Mouse (Mus musculus): ENCODE results near the gene Lsm12.

Lsm12 gene

GRCm38 (mm10) chr11:102217876-102218430, 32.9 kb upstream of the Lsm12 start:
- in situ Hi-C loops (cut with MboI; ENCODE audit: unreplicated experiment in 2 of 2), result no loop called here

- in situ Hi-C loops (cut with MboI; ENCODE audit: unreplicated experiment in 2 of 2), result no loop called here
Observed at GRCm38 (mm10) chr11:102217396-102217795, 32.3 kb upstream of the Lsm12 start.

DNA sequence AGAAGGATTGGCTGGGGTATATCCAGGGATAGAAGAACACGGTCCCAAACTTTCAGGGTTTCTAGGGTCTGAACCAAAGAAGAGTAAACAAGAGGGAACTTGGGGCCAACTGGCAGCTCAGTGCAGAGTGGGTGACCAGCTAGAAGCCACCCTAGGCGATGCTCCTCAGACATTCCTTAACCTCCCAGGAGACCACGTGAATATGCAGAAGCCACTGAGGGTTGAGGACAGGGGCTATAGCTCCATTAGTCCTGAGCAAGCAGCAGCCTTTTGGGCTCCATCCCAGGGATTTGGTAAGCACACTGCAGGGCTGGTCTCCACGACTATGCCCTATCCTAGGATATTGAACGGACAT, 31.8 kb upstream of the Lsm12 start:
- in situ Hi-C loops (cut with MboI; ENCODE audit: unreplicated experiment in 2 of 2), result no loop called here

- in situ Hi-C loops (cut with MboI; ENCODE audit: unreplicated experiment in 2 of 2), result no loop called here
Observed at GRCm38 (mm10) chr11:102216056-102216885, 31.2 kb upstream of the Lsm12 start.

GRCm38 (mm10) chr11:102215511-102215910, 30.4 kb upstream of the Lsm12 start:
- in situ Hi-C loops (cut with MboI; ENCODE audit: unreplicated experiment in 2 of 2), result no loop called here

- in situ Hi-C loops (cut with MboI; ENCODE audit: unreplicated experiment in 2 of 2), result no loop called here
Observed at GRCm38 (mm10) chr11:102214430-102215156, 29.5 kb upstream of the Lsm12 start.

- in situ Hi-C loops (cut with MboI; ENCODE audit: unreplicated experiment in 2 of 2), result no loop called here
Observed at GRCm38 (mm10) chr11:102211936-102212341, 26.8 kb upstream of the Lsm12 start.

DNA sequence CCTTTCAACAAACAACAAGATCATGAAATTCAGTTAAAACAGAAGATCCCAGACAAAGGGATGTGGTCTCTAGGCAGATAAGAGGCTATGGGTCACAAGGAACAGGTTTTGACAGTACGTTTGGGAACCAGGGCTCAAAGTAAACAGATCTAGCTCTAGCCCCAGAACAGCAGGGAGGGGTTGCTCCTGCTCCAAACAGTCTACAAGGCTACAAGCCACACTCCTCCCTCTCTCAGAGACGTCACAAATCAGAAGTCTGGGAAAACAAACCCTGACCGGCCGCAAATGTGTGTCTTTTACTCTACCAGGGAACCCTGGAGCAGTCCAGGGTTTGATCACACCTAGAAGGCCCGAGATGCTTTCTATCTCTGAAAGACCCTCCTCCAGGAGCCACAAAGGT, 25.9 kb upstream of the Lsm12 start:
- in situ Hi-C loops (cut with MboI; ENCODE audit: unreplicated experiment in 2 of 2), result no loop called here

DNA sequence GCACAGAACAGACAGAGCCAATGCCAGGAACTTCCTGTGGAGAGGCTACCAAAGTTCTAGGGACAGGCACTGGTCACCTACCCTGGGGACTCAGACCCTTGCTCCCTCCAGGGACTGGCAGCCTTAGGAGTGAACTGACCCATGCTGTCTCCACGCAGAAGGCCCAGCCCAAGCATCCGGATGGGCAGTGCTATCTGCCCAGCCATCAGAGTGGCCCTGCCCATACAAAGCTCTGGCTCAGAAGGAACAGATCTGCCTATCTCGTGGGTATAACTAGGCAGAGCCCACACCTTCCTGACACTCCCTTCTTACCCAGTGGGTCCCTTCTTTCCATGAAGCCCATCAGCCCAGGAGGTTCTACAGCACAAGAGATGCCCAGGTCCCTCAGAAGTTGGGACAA, 25.1 kb upstream of the Lsm12 start:
- in situ Hi-C loops (cut with MboI; ENCODE audit: unreplicated experiment in 2 of 2), result no loop called here

DNA sequence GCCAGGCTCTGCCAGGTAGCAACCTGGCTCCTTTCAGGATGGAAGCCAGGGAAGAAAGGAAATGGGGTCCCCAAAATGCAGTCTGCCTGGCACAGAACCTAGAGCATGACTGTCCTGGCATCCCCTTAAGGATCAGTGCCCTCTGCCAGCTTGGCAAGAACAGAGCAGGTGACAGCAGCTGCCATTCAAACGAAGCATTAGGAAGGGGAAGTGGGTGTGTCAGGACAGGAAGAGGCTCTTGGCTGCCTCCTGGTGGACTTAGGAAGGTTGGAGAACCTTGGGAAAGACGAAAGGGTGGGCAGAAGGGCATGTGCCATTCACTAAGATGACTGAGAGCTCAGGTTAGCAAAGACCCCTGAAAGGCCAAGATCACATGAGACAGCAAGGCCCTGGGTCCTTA, 24.6 kb upstream of the Lsm12 start:
- in situ Hi-C loops (cut with MboI; ENCODE audit: unreplicated experiment in 2 of 2), result no loop called here

DNA sequence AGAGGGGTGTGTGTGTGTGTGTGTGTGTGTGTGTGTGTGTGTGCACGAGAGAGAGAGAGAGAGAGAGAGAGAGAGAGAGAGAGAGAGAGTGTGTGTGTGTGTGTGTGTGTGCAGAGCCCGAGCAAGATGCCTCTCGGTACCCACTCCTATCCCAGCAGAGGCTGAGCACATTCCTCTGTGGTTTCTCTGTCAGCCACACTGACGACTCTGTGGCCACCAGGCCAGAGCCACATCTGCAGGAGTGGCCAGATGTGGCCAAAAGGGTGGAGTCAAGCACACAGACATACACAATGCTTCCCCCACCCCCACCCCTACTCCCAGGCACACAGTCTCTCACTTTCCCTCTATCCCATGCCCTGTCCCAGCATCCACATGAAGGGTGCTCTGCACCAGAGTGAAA, 23.8 kb upstream of the Lsm12 start:
- in situ Hi-C loops (cut with MboI; ENCODE audit: unreplicated experiment in 2 of 2), result no loop called here

- in situ Hi-C loops (cut with MboI; ENCODE audit: unreplicated experiment in 2 of 2), result no loop called here
Observed at GRCm38 (mm10) chr11:102207825-102208777, 23.0 kb upstream of the Lsm12 start.

GRCm38 (mm10) chr11:102206481-102206880, 21.4 kb upstream of the Lsm12 start:
- in situ Hi-C loops (cut with MboI; ENCODE audit: unreplicated experiment in 2 of 2), result no loop called here

DNA sequence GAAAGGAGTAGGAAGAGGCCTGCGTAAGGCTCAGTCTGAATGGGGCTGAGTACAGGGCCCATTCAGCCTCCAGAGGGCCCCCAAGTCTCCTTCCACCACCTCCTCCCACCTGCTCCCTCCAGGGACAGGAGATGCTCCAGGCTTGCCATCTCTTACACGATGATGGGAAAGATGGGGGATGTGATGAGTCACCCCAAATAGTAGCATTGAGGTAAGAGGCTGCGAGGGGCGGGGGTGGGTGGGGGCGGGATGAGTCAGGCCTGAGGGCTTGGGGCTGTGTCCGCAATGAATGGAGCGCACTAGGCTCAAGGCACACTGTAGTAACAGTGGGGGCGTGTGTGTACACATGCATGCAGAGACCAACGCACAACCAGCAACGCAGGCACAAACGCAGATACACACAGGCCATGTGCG, 16.3 kb upstream of the Lsm12 start:
- in situ Hi-C loops (cut with MboI; ENCODE audit: unreplicated experiment in 2 of 2), result no loop called here

DNA sequence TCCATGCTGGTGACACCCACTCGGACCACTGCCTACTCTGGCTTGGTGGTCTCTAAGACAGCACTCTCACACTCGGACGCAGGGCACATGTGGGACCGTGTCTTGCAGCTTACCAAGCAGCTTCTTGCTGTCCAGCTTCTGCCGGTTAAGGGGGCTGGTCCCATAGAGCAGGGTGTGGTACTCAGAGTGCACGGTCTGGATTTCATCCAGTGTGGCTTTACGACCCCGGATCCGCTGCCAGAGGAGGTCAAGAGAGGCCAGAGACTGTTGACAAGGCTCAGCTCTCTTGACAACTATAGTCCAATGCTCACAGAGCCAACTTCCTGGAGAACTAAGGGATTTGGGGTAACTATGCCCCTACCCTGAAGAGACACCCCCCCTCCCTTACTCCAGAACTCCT, 14.8 kb upstream of the Lsm12 start:
- in situ Hi-C loops (cut with MboI; ENCODE audit: unreplicated experiment in 2 of 2), result no loop called here

- in situ Hi-C loops (cut with MboI; ENCODE audit: unreplicated experiment in 2 of 2), result no loop called here
Observed at GRCm38 (mm10) chr11:102198245-102198644, 13.1 kb upstream of the Lsm12 start.

GRCm38 (mm10) chr11:102196018-102196797, 11.1 kb upstream of the Lsm12 start:
- in situ Hi-C loops (cut with MboI; ENCODE audit: unreplicated experiment in 2 of 2), result no loop called here

GRCm38 (mm10) chr11:102193657-102194440, 8.8 kb upstream of the Lsm12 start:
- in situ Hi-C loops (cut with MboI; ENCODE audit: unreplicated experiment in 2 of 2), result no loop called here

DNA sequence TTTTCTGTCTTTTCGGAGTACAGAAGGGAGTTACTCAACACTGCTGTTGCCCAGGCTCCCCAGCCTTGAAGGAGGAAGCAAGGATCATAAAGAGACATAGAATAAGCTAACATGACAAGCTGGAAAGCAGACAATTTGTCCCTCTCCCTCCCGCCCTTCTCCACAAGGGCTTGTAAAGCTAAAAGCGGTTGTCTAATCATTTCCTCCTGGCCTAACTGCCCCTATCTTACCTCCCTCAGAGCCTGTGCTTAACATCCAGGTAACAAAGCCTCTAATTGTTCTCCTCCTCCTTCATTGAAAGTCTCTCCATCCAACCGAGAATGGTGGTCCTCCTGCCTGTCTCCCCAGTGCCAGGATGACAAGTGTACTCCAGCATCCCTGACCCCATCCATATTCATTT, 5.8 kb upstream of the Lsm12 start:
- in situ Hi-C loops (cut with MboI; ENCODE audit: unreplicated experiment in 2 of 2), result no loop called here
